Mouse (Mus musculus): ENCODE results near the gene Fut1. TPM values are rescaled to one million over a fixed set of nuclear protein-coding genes. Genes with fewer than 3 reads are reported as not detected.

Fut1 gene
- polyA plus RNA-seq, 1 experiment from 2014 or later: not detected

GRCm38 (mm10) chr7:45632499-45632898 is 15.4 kb downstream of the Fut1 start:
- 33% methylated on average over 35 of the region's 35 CpGs for WGBS (ENCODE audit: insufficient replicate concordance)
- Histone ChIP-seq H3K9me3 (replicated peaks; ENCODE audit: control insufficient read depth, low read length) (no peaks in the 10 kb centered on the region), H3K4me2 (ENCODE audit: low read depth, low read length) (no peak overlapping the region), H3K4me1 (ENCODE audit: control insufficient read depth, low read depth, low read length) (peaks cover 5% of the 10 kb centered on the region), H3K36me3 (ENCODE audit: control insufficient read depth, insufficient read depth) (no peaks in the 10 kb centered on the region), H3K4me3 (ENCODE audit: low read depth, low read length) (no peak overlapping the region), H3K27me3 (ENCODE audit: control insufficient read depth, insufficient read depth, low read depth, low read length) (peaks cover 24% of the 10 kb centered on the region), H3K9ac (ENCODE audit: low read depth, low read length) (no peak overlapping the region), H3K27ac (ENCODE audit: low read length) (no peak overlapping the region)
- ATAC-seq (ENCODE audit: low read depth): no peak

- no peaks in the 10 kb centered on the region for H3K36me3 ChIP-seq (ENCODE audit: control insufficient read depth, insufficient read depth)
- 0 out of 2 replicates have a peak overlapping the region, but pooled peaks have one; percentile 21 for H3K27ac ChIP-seq (ENCODE audit: low read length)
- H3K9me3 ChIP-seq (replicated peaks; ENCODE audit: control insufficient read depth, low read length): no peaks in the 10 kb centered on the region
- WGBS (ENCODE audit: insufficient replicate concordance): 40% methylated on average over 11 of the region's 11 CpGs
- peak; percentile 22; the same call in 1 of the 2 replicates for ATAC-seq (ENCODE audit: low read depth)
- H3K4me3 ChIP-seq (ENCODE audit: low read depth, low read length): no peak overlapping the region
- no peak overlapping the region for H3K4me2 ChIP-seq (ENCODE audit: low read depth, low read length)
- H3K9ac ChIP-seq (ENCODE audit: low read depth, low read length): no peak overlapping the region
- H3K4me1 ChIP-seq (ENCODE audit: control insufficient read depth, low read depth, low read length): no peaks in the 10 kb centered on the region; the same call in 1 of the 2 replicates
- peaks cover 2% of the 10 kb centered on the region for H3K27me3 ChIP-seq (ENCODE audit: control insufficient read depth, insufficient read depth, low read depth, low read length)
Observed at GRCm38 (mm10) chr7:45634946-45635681, 18.0 kb downstream of the Fut1 start.

GRCm38 (mm10) chr7:45635711-45636688 is 18.9 kb downstream of the Fut1 start:
- Histone ChIP-seq H3K9me3 (replicated peaks; ENCODE audit: control insufficient read depth, low read length) (no peaks in the 10 kb centered on the region), H3K4me2 (ENCODE audit: low read depth, low read length) (no peak overlapping the region), H3K9ac (ENCODE audit: low read depth, low read length) (no peak overlapping the region), H3K27ac (ENCODE audit: low read length) (peak overlapping the region; percentile 25; the same call in 1 of the 2 replicates), H3K4me3 (ENCODE audit: low read depth, low read length) (no peak overlapping the region), H3K27me3 (ENCODE audit: control insufficient read depth, insufficient read depth, low read depth, low read length) (no peaks in the 10 kb centered on the region; the same call in 1 of the 2 replicates), H3K36me3 (ENCODE audit: control insufficient read depth, insufficient read depth) (no peaks in the 10 kb centered on the region), H3K4me1 (ENCODE audit: control insufficient read depth, low read depth, low read length) (no peaks in the 10 kb centered on the region; the same call in 1 of the 2 replicates)
- 46% methylated on average over 15 of the region's 15 CpGs for WGBS (ENCODE audit: insufficient replicate concordance)
- no peak for ATAC-seq (ENCODE audit: low read depth)

- no peak overlapping the region for H3K4me2 ChIP-seq (ENCODE audit: low read depth, low read length)
- no peaks in the 10 kb centered on the region for H3K36me3 ChIP-seq (ENCODE audit: control insufficient read depth, insufficient read depth)
- H3K4me1 ChIP-seq (ENCODE audit: control insufficient read depth, low read depth, low read length): no peaks in the 10 kb centered on the region; the same call in 1 of the 2 replicates
- no peak for ATAC-seq (ENCODE audit: low read depth)
- no peak overlapping the region for H3K9ac ChIP-seq (ENCODE audit: low read depth, low read length)
- no peaks in the 10 kb centered on the region for H3K27me3 ChIP-seq (ENCODE audit: control insufficient read depth, insufficient read depth, low read depth, low read length)
- WGBS (ENCODE audit: insufficient replicate concordance): 66% methylated on average over 6 of the region's 6 CpGs
- no peaks in the 10 kb centered on the region for H3K9me3 ChIP-seq (replicated peaks; ENCODE audit: control insufficient read depth, low read length)
- H3K4me3 ChIP-seq (ENCODE audit: low read depth, low read length): no peak overlapping the region
- H3K27ac ChIP-seq (ENCODE audit: low read length): no peak overlapping the region
Observed at GRCm38 (mm10) chr7:45637710-45638109, 20.6 kb downstream of the Fut1 start.

- Histone ChIP-seq H3K27me3 (ENCODE audit: control insufficient read depth, insufficient read depth, low read depth, low read length) (no peaks in the 10 kb centered on the region), H3K9me3 (replicated peaks; ENCODE audit: control insufficient read depth, low read length) (no peaks in the 10 kb centered on the region), H3K9ac (ENCODE audit: low read depth, low read length) (no peak overlapping the region), H3K4me3 (ENCODE audit: low read depth, low read length) (no peak overlapping the region), H3K36me3 (ENCODE audit: control insufficient read depth, insufficient read depth) (no peaks in the 10 kb centered on the region), H3K27ac (ENCODE audit: low read length) (no peak overlapping the region), H3K4me2 (ENCODE audit: low read depth, low read length) (peak overlapping the region; percentile 6; the same call in 1 of the 2 replicates), H3K4me1 (ENCODE audit: control insufficient read depth, low read depth, low read length) (peaks cover 6% of the 10 kb centered on the region; the same call in 1 of the 2 replicates)
- WGBS (ENCODE audit: insufficient replicate concordance): 63% methylated on average over 29 of the region's 29 CpGs
- ATAC-seq (ENCODE audit: low read depth): peak; percentile 75
Observed at GRCm38 (mm10) chr7:45638623-45639401, 21.7 kb downstream of the Fut1 start.

GRCm38 (mm10) chr7:45639561-45640027 is 22.5 kb downstream of the Fut1 start, which contains the start of gene Mamstr:
Mamstr (plus strand) TSS chr7:45639977.
- H3K4me2 ChIP-seq (ENCODE audit: low read depth, low read length): no peak within 1 kb of the TSS
- no peak within 1 kb of the TSS for H3K27ac ChIP-seq (ENCODE audit: low read length)
- H3K9me3 ChIP-seq (replicated peaks; ENCODE audit: control insufficient read depth, low read length): no peaks in the 10 kb centered on the region
- ATAC-seq (ENCODE audit: low read depth): no peak
- H3K4me3 ChIP-seq (ENCODE audit: low read depth, low read length): no peak within 1 kb of the TSS
- peaks cover 7% of the 10 kb centered on the region; the same call in 1 of the 2 replicates for H3K4me1 ChIP-seq (ENCODE audit: control insufficient read depth, low read depth, low read length)
- WGBS (ENCODE audit: insufficient replicate concordance): 55% methylated on average over 19 of the region's 19 CpGs
- H3K9ac ChIP-seq (ENCODE audit: low read depth, low read length): no peak within 1 kb of the TSS
- H3K27me3 ChIP-seq (ENCODE audit: control insufficient read depth, insufficient read depth, low read depth, low read length): peaks cover 6% of the 10 kb centered on the region; the same call in 1 of the 2 replicates
- H3K36me3 ChIP-seq (ENCODE audit: control insufficient read depth, insufficient read depth): no peaks in the 10 kb centered on the region

- WGBS (ENCODE audit: insufficient replicate concordance): 68% methylated on average over 19 of the region's 19 CpGs
- Histone ChIP-seq H3K36me3 (ENCODE audit: control insufficient read depth, insufficient read depth) (no peaks in the 10 kb centered on the region), H3K9me3 (replicated peaks; ENCODE audit: control insufficient read depth, low read length) (no peaks in the 10 kb centered on the region), H3K27ac (ENCODE audit: low read length) (no peak overlapping the region), H3K4me1 (ENCODE audit: control insufficient read depth, low read depth, low read length) (peaks cover 7% of the 10 kb centered on the region; the same call in 1 of the 2 replicates), H3K4me3 (ENCODE audit: low read depth, low read length) (no peak overlapping the region), H3K9ac (ENCODE audit: low read depth, low read length) (no peak overlapping the region), H3K27me3 (ENCODE audit: control insufficient read depth, insufficient read depth, low read depth, low read length) (peaks cover 6% of the 10 kb centered on the region; the same call in 1 of the 2 replicates), H3K4me2 (ENCODE audit: low read depth, low read length) (no peak overlapping the region)
- no peak for ATAC-seq (ENCODE audit: low read depth)
Observed at GRCm38 (mm10) chr7:45640191-45640957, 23.3 kb downstream of the Fut1 start.
